Mouse (Mus musculus) layer of hippocampus, adult 8-10 months (tissue): ENCODE measurements around the gene Klhl23. TPM values are rescaled to one million over a fixed set of nuclear protein-coding genes. Genes with fewer than 3 reads are reported as not detected.

Experiments
- DNase-seq, 2 experiments: peaks; one replicate each; pipeline ENCODE4 v3.0.0; 2022; ENCODE audit warnings: low spot score in 2 of 2
- total RNA-seq, 4 experiments: library from RNA; stranded (reverse); gene quantifications; 2 replicates each; pipeline ENCODE4 v1.2.4; 2022

Gene Klhl23
- total RNA-seq, 4 experiments from 2014 or later = 32.7 to 45.3 (median 36.6) TPM

- DNase-seq = no peak
Observed at GRCm38 (mm10) chr2:69829680-69830079, 7.9 kb downstream of the Klhl23 start.

GRCm38 (mm10) chr2:69830116-69830515 lies 8.4 kb downstream of the Klhl23 start:
- DNase-seq = no peak

- no peak for DNase-seq
Observed at GRCm38 (mm10) chr2:69837244-69837967, 15.7 kb downstream of the Klhl23 start.

GRCm38 (mm10) chr2:69837996-69838395 lies 16.3 kb downstream of the Klhl23 start:
- no peak for DNase-seq

GRCm38 (mm10) chr2:69838707-69839106 lies 17.0 kb downstream of the Klhl23 start:
- no peak for DNase-seq

GRCm38 (mm10) chr2:69840261-69840660 lies 18.5 kb downstream of the Klhl23 start:
- DNase-seq = no peak

- no peak for DNase-seq
Observed at GRCm38 (mm10) chr2:69849215-69849614, 27.5 kb downstream of the Klhl23 start.

GRCm38 (mm10) chr2:69851427-69852058 lies 29.8 kb downstream of the Klhl23 start:
- DNase-seq = no peak

- no peak for DNase-seq
Observed at GRCm38 (mm10) chr2:69856392-69856791, 34.6 kb downstream of the Klhl23 start.

GRCm38 (mm10) chr2:69857882-69858281 lies 36.1 kb downstream of the Klhl23 start:
- DNase-seq = no peak

GRCm38 (mm10) chr2:69860972-69861452 lies 39.3 kb downstream of the Klhl23 start:
- DNase-seq = peak in 1 of 2 experiments; percentile 16

GRCm38 (mm10) chr2:69861485-69862091 lies 39.8 kb downstream of the Klhl23 start, which contains the start of gene Ssb:
TSS of gene Ssb (plus strand) at chr2:69861562.
- peak; percentile 83 to 91 for DNase-seq

GRCm38 (mm10) chr2:69862117-69862657 lies 40.4 kb downstream of the Klhl23 start:
- DNase-seq = no peak

- no peak for DNase-seq
Observed at GRCm38 (mm10) chr2:69883990-69884391, 62.2 kb downstream of the Klhl23 start.

GRCm38 (mm10) chr2:69884581-69884980 lies 62.8 kb downstream of the Klhl23 start:
- no peak for DNase-seq

GRCm38 (mm10) chr2:69885050-69885449 lies 63.3 kb downstream of the Klhl23 start:
- no peak for DNase-seq

GRCm38 (mm10) chr2:69885451-69886305 lies 63.9 kb downstream of the Klhl23 start, which contains the start of gene Mettl5:
TSS of gene Mettl5 (minus strand) at chr2:69885615.
- DNase-seq = peak; percentile 79 to 89
